In genomic region chr5:38698046-38698445, GRCm38 (mm10) we compare ENCODE assay signal across 21 mouse cellular contexts.
"Had no signal": no experiment of that assay in that cellular context is flagged by ENCODE, and none has a peak within 500 bp of the region (broad histone marks: within the 10 kb centered on the region; RNA-seq: fewer than 3 reads in every experiment).

No protein-coding gene starts in this region.

- H3K27me3 ChIP-seq: limb, embryonic 13.5 days; liver, embryonic 12.5 days; liver, embryonic 15.5 days; neural tube, embryonic 12.5 days; neural tube, embryonic 15.5 days had no signal

- H3K9me3 ChIP-seq: limb, embryonic 10.5 days; limb, embryonic 13.5 days; liver, embryonic 12.5 days; liver, embryonic 15.5 days; neural tube, embryonic 12.5 days; neural tube, embryonic 15.5 days had no signal

- DNase-seq: kidney, adult 9 months; kidney, postnatal 14 days; layer of hippocampus, adult 9-11 months; liver; lung, adult 18-20 months; lung, postnatal 14 days; lung, postnatal 4 days; midbrain, embryonic 14.5 days; right cerebral cortex, adult 18-20 months; right cerebral cortex, postnatal 14 days; right cerebral cortex, postnatal 4 days; spleen, adult 18-20 months; thymus, adult 18-20 months; thymus, postnatal 36 days had no signal

- H3K9ac ChIP-seq: limb, embryonic 13.5 days; liver, embryonic 12.5 days; liver, embryonic 15.5 days; neural tube, embryonic 12.5 days; neural tube, embryonic 15.5 days had no signal

- H3K36me3 ChIP-seq: limb, embryonic 10.5 days; limb, embryonic 13.5 days; liver, embryonic 12.5 days; liver, embryonic 15.5 days; neural tube, embryonic 12.5 days; neural tube, embryonic 15.5 days had no signal

- H3K4me1 ChIP-seq: limb, embryonic 13.5 days; liver, embryonic 12.5 days; liver, embryonic 15.5 days; neural tube, embryonic 12.5 days; neural tube, embryonic 15.5 days had no signal

- H3K27ac ChIP-seq: layer of hippocampus, adult 2 months; limb, embryonic 13.5 days; liver, embryonic 12.5 days; liver, embryonic 15.5 days; neural tube, embryonic 12.5 days; neural tube, embryonic 15.5 days had no signal

- H3K4me3 ChIP-seq: layer of hippocampus, adult 2 months; limb, embryonic 10.5 days; limb, embryonic 13.5 days; liver, embryonic 12.5 days; liver, embryonic 15.5 days; neural tube, embryonic 12.5 days; neural tube, embryonic 15.5 days had no signal
